Mouse (Mus musculus): ENCODE measurements around the gene Gm42688.

Gene Gm42688

GRCm38 (mm10) chr6:83084477-83084876, 16.9 kb upstream of the Gm42688 start:
- no peak for DNase-seq (ENCODE audit: low spot score in 2 of 2)

DNA sequence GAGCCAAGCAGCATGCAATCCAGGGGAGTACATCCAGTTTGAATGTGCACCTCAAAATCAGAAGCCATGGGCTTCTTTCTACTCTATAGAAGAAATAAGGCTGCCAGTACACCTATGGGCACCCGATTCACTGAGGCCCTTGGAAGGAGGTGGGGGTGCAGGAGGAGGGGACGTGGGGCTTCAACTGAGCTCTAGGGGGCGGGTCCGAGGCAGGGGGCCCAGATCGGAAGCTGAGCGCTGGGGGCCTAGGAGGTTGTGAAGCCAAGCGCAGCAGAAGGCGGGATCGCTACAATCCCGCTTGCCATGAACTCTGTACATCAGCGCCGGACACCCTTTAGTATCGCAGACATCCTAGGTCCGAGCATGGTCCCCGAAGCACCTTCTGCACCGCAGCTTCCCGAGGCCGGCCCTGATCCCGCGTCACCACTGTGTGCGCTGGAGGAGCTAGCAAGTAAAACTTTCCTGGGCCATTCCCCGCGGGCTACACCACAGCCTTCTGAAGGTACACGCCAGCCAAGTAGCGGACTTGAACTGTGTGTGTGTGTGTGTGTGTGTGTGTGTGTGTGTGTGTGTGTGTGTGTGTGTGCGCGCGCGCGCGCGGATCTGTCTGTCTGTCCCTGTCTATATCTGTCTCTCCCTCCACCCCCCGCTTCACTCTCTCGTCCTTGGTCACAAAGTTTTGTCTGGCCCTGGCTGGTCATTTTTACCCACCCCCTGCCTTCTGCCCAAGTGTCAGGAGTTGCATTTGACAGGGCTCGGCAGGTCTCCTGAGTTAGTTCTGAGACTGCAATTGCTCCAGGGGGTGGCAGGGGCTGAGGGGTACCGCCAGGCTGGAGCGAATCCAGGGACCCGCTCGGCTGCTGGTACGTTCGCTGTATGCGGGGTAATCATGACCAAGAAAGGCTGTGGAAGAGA, 15.0 kb upstream of the Gm42688 start, which contains the start of gene Lbx2:
TSS of gene Lbx2 (plus strand) at position 247 of the 915 bp plus-strand sequence.
- no peak for DNase-seq (ENCODE audit: low spot score in 2 of 2)

GRCm38 (mm10) chr6:83087205-83087925, 14.1 kb upstream of the Gm42688 start:
- no peak for DNase-seq (ENCODE audit: low spot score in 2 of 2)

GRCm38 (mm10) chr6:83087926-83088260, 13.5 kb upstream of the Gm42688 start:
- no peak for DNase-seq (ENCODE audit: low spot score in 2 of 2)

- no peak for DNase-seq (ENCODE audit: low spot score in 2 of 2)
Observed at GRCm38 (mm10) chr6:83092416-83093127, 8.8 kb upstream of the Gm42688 start.

DNA sequence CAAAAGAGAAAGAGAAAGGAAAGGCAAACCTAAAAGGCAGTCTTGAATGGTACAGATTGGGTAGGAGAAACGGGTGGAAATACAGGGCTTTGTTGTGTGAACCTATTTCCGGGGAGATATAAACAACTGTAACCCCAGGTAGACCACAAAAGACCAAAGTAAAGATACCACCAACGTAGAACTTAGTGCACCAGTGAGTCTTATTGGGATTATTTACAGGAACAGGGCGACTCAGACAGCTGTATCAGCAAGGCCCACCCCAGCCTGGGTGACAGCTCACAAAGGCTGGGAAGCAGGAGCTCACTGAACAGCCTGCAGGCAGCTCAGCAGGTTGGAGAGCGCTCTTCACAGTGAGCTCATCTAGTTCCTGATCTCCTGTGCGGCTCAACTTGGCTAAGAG, 5.4 kb upstream of the Gm42688 start:
- peak in 1 of 2 experiments; percentile 49 for DNase-seq (ENCODE audit: low spot score in 2 of 2)

- DNase-seq (ENCODE audit: low spot score in 2 of 2): no peak
Observed at GRCm38 (mm10) chr6:83098411-83098810, 3.0 kb upstream of the Gm42688 start.

DNA sequence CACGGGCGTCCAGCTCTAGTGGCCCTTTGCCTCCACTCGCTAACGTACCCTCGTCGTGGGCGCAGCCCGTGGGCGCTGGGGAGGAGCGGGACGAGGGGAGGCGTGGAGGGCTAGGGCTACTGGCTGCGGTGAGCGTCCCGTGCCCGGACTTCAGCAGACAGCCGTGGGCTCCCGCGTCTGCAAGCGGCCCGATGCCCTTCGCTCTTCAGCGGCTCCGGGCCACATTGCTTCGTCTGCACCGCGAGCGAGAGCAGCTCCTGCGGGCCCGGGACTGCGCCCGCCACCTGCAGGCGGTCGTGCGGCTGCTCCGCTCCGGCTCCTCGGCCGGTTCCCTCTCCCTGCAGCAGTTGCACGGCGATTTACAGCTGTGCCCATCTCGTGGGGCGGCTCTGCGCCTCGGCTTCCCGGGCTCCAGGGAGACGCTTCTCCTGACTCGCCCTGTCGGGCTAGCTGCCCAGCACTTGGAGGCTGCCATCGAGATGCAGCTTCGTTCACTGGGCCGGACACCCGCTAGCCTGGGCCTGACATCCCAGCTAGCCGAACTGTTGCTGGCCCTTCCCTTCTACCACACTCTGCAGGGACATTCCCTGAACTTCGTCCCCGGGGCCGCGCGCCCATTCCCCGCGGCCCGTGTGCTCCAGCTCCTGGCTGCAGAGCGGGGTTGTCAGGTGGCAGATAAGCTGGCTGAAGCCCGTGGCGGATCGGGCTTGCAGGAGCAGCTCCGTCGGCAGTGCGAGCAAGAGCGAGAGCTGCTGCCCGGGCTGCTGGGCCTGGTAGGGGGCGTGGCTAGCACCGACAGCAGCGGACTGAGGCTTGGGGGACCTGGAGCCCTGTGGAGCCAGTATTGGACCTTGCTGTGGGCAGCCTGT, 505 bp downstream of the Gm42688 start:
- DNase-seq (ENCODE audit: low spot score in 2 of 2): peak; percentile 71 to 82

GRCm38 (mm10) chr6:83103130-83103650, 1.8 kb downstream of the Gm42688 start:
- DNase-seq (ENCODE audit: low spot score in 2 of 2): no peak

DNA sequence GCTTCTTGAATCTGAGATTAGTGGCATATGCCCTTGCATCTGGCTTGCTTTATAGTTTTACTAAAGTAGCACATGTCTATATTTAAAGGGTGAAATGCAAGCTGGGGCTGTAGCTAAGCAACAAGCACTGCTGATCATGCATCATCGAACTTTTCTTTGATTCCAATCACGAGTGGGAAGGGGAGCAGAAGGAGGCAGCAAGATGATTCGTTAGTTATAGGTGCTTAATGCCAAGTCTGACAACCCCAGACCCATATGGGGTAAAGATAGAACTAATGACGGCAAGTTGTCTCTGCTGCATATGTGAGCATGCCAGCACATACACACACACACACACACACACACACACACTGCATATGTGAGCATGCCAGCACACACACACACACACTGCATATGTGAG, 2.7 kb downstream of the Gm42688 start:
- DNase-seq (ENCODE audit: low spot score in 2 of 2): no peak

DNA sequence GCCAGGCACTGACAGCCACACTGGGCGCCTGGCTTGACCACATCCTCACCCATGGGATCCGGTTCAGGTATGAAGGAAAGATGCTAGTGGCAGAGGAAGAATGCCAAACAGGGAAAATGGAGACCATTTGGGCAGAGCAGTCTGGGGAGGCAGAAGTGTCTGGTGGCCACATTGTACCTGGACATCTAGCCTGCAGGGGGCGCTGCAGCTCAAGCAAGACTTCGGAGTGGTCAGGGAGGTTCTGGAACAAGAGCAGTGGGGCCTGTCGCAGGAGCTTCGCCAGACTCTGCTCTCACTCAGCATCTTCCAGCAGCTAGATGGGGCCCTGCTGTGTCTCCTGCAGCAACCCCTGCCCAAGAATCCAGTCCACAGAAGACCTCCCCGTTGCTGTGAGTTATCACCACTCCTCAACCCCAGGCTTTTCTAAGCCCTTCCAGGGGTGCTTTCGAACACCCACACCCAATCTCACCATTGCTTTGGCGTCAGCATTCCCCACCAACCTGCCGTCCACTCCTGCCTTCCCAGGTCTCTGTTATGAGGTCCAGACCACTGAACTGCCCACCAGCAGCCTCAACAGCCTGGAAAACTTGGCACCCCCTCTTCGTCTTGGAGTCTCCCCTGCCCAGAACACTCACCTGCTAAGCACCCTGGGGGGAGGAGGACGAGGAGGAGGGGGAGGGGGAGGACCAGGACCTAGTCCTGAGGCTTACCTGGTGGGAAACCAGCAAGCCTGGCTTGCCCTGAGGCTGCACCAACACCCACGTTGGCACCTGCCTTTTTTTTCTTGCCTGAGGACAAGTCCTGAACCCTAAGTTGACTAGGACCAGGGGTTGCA, 6.4 kb downstream of the Gm42688 start:
- peak; percentile 68 to 88 for DNase-seq (ENCODE audit: low spot score in 2 of 2)

DNA sequence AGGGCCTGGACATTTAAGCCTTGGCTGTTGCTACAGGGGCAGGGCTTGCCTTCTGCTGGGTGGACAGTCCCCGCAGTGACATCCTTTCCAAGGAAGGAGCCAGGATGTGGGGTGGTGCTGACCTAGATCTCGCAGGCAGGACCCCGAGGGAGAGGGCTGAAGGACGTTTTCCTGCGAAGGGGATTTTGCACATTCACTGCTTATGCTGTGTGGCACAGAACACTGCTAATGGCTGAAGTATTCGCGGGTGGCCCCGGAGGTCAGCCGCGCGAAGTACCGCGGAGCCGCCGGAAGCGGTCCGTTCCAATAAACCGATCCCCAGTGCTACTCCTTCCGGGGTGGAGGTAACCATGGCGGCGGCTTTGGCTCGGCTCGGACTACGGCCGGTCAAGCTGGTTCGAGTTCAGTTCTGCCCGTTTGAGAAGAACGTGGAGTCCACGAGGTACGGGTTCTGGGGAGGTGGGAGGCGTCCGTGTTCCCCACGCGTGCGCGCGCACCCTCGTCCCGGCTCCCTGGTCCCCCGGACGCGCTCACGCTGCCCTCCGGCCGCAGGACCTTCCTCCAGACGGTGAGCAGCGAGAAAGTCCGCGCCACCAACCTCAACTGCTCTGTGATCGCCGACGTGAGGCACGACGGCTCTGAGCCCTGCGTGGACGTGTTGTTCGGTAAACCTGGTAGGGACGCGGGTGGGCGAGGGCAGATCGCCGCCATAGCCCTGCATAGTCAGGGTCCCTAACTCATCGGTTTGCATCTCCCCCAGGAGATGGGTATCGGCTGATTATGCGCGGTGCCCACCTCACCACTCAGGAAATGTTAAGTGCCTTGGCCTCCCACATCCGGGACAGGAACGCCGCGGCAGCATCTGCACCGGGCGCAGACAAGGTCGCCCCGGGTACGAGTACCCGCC, 7.6 kb downstream of the Gm42688 start, which contains the start of gene Mrpl53:
TSS of gene Mrpl53 (plus strand) at position 279 of the 907 bp plus-strand sequence.
- DNase-seq (ENCODE audit: low spot score in 2 of 2): peak; percentile 59 to 65

GRCm38 (mm10) chr6:83111510-83112136, 10.2 kb downstream of the Gm42688 start:
- no peak for DNase-seq (ENCODE audit: low spot score in 2 of 2)

- peak; percentile 85 to 89 for DNase-seq (ENCODE audit: low spot score in 2 of 2)
Observed at GRCm38 (mm10) chr6:83115011-83115671, 13.7 kb downstream of the Gm42688 start, which contains the start of gene Mogs. Mogs (plus strand) TSS chr6:83115496.

- DNase-seq (ENCODE audit: low spot score in 2 of 2): peak in 1 of 2 experiments; percentile 38
Observed at GRCm38 (mm10) chr6:83115682-83116372, 14.4 kb downstream of the Gm42688 start.

DNA sequence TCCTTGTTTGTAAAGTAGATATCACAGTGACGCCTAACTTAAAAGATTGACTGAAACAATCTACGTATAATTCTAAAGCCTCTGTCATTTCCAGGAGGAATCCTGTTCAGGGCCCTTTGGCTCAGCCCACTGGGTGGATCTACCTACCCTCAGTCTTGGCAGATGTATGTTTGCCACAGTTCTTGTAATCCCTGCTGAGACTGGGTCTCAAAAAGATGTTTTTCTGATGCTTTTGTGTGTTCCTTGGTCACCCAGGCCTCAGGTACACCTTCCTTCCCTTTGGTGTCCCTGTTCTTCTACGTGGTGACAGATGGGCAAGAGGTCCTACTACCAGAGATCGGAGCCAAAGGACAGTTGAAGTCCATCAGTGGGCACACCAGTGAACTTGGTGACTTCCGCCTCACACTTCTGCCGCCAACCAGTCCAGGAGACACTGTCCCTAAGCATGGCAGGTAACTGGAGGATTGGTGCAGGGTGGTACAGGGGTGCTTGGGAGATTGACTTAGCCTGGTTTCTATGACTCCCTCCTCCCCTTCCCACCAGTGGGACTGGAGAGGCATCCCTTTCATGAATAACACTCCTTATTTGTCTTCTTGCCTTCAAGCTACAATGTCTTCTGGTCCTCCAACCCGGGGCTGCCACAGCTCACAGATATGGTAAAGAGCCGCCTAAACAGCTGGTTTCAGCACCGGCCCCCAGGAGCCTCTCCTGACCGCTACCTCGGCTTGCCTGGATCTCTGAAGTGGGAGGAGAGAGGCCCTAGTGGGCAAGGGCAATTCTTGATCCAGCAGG, 15.2 kb downstream of the Gm42688 start:
- DNase-seq (ENCODE audit: low spot score in 2 of 2): no peak

DNA sequence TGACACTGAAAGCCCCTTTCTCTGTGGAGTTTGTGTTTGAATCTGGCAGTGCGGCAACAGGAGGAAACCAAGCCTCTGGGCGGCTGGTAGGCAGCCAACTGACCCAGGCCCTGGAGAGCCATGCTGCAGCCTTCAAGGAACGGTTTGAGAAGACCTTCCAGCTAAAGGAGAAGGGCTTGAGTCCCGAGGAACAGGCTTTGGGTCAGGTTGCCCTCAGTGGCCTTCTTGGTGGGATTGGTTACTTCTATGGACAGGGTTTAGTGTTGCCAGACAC, 15.7 kb downstream of the Gm42688 start:
- DNase-seq (ENCODE audit: low spot score in 2 of 2): no peak

Data from thymus, postnatal 10 days (tissue).